Mouse (Mus musculus) splenic B cell, adult 2 months (primary cell): ENCODE results near the gene Insl3.

Experiments
- DNase-seq: peaks from one replicate; pipeline ENCODE4 v3.0.0-alpha.2; 2011; ENCODE audit warnings: low read depth, low spot score
- H3K27me3 ChIP-seq: 2 replicates; pipeline ENCODE4 v1.6.1; 2012; ENCODE audit warnings: mild to moderate bottlenecking, low read length, moderate library complexity, mixed read lengths; ENCODE audit not compliant: control insufficient read depth, poor library complexity, insufficient read depth, severe bottlenecking
- H3K36me3 ChIP-seq: 2 replicates; pipeline ENCODE4 v1.6.1; 2012; ENCODE audit warnings: mild to moderate bottlenecking, low read length, moderate library complexity, mixed read lengths; ENCODE audit not compliant: control insufficient read depth, poor library complexity, insufficient read depth, severe bottlenecking

The Insl3 gene

DNA sequence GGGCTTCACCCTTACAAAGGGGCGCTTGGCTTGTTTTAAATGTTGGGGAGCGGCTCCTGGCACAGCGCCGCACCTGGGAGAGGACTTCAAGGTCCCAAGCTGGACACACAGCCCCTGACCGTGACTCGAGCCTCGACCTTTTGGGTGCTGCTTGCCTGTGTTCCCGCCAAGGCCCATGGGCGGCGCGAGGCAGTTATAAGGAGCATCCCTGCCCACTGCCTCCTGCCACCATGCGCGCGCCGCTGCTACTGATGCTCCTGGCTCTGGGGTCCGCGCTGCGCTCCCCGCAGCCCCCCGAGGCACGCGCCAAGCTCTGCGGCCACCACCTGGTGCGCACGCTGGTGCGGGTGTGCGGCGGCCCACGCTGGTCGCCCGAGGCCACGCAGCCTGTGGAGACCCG lies at the start of gene Insl3:
Insl3 (plus strand) TSS at position 187 of the 400 bp plus-strand sequence.
- DNase-seq: no peak
- Histone ChIP-seq H3K27me3 (peaks cover 4% of the 10 kb centered on the region; the same call in 1 of the 2 replicates), H3K36me3 (peaks cover 17% of the 10 kb centered on the region)

DNA sequence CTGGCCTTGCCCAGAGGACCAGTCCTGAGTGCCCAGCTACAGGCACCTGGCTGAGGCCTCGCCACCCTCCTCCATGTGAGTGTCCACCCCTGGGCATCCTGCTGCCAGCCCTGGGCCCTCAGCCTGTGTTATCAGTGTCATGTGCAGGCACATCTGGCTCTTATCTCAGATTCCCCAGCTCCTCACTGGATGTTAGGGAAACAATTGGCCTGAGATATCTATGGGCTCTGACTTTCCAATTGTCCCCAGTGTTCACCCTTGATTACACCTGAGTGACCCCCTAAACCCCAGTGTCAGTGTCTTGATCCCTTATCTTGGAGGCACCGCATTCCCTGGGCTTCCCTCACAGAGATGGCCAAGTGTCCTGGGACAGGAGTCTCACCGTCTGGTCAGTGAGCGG lies 49.7 kb upstream of the Insl3 start:
- DNase-seq: no peak
- Histone ChIP-seq H3K36me3 (no peaks in the 10 kb centered on the region), H3K27me3 (no peaks in the 10 kb centered on the region)

- Histone ChIP-seq H3K27me3 (no peaks in the 10 kb centered on the region), H3K36me3 (no peaks in the 10 kb centered on the region)
- no peak for DNase-seq
Measured at GRCm38 (mm10) chr8:71645510-71645909, 43.5 kb upstream of the Insl3 start.

DNA sequence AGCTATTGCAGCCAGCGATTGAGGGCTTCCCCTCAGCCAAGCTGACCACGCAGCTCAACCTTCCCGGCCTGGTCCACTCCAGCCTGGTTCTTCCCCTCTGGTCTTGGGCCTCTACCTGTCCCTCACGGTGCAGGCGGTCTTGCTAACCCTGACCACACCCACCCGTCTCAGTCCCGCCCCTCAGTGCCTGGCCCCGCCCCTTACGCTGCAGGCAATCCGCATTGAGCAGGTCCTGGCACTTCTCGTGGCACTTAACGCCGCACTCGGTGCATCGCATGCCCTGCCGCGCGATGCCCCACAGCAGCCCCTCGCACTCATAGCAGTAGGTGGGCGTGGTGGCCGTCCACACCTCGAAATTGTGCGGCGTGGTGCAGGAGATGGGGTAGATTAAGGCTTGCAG lies 34.4 kb upstream of the Insl3 start:
- Histone ChIP-seq H3K36me3 (no peaks in the 10 kb centered on the region), H3K27me3 (no peaks in the 10 kb centered on the region)
- peak; percentile 65 for DNase-seq

- no peaks in the 10 kb centered on the region for H3K27me3 ChIP-seq
- no peak for DNase-seq
- H3K36me3 ChIP-seq: no peaks in the 10 kb centered on the region
Measured at GRCm38 (mm10) chr8:71657816-71658215, 31.2 kb upstream of the Insl3 start.

DNA sequence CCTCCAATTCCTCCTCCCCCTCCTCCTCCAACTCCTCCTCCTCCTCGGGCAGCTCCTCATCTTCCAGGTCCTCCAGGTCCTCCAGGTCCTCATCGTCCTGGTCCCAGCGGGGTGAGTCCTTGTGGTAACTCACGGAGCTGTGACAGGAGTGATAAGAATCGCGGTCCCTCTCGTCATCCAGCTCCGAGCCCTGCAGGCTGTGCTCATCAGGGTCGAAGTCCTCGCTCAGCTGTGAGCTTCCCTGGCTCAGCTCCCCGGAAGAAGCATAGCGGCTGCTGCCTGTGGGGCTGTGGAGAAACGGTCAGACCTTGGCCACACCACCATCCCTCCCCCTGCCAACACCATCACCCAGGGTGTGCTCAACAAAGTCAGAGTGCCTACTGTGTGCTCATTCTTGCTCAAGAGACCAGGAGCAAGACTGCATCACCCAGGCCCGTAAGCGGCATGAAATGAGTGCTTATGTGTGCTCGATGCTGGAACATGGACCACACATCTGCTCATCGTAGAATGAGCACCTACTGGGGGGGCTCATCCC lies 30.4 kb upstream of the Insl3 start:
- Histone ChIP-seq H3K27me3 (no peaks in the 10 kb centered on the region), H3K36me3 (no peaks in the 10 kb centered on the region)
- DNase-seq: no peak

- no peak for DNase-seq
- no peaks in the 10 kb centered on the region for H3K27me3 ChIP-seq
- H3K36me3 ChIP-seq: no peaks in the 10 kb centered on the region
Measured at GRCm38 (mm10) chr8:71659751-71660150, 29.3 kb upstream of the Insl3 start.

- no peaks in the 10 kb centered on the region for H3K27me3 ChIP-seq
- peak; percentile 90 for DNase-seq
- H3K36me3 ChIP-seq: no peaks in the 10 kb centered on the region
Measured at GRCm38 (mm10) chr8:71660325-71661120, 28.5 kb upstream of the Insl3 start.

DNA sequence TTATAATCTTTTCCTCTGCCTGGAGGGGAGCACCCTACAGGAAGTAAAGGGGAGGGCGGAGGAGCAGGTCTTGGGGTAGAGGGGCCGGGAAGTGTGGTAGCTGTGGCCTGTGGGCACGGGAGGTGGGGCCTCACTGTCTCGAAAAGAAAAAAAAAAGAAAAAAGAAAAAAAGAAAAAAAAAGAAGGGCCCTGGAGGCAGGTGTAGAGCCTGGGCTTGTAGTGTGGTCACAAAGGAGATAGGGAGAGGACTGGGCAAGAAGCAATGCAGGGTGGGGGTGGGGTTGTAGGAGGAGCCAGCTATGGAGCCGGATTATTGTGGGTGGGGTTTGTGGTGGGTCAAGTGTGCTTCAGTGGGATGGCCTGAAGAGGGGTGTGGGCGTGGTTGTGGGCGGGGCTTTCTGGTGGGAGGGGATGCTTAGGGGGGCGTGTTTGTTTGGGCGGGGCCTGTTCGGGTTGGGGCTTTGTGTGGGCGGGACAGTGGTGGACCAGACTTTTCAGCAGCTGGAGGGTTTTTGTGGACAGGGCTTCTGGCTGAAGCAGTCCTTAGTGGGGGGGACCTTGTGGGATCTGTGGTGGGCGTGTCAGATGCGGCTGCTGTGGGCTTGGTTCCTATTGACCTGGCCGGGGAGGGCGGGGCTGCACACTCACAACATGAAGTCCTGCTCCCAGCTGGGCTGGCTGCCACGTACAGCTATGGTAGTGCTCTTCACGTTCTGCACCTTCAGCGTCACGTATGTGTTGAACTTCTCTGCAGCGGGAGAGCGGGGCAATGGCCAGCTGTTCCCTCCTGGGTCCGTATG lies 23.5 kb upstream of the Insl3 start:
- DNase-seq: peak; percentile 71
- H3K27me3 ChIP-seq: no peaks in the 10 kb centered on the region
- no peaks in the 10 kb centered on the region for H3K36me3 ChIP-seq

- H3K36me3 ChIP-seq: no peaks in the 10 kb centered on the region
- H3K27me3 ChIP-seq: no peaks in the 10 kb centered on the region
- no peak for DNase-seq
Measured at GRCm38 (mm10) chr8:71666855-71667254, 22.2 kb upstream of the Insl3 start.

DNA sequence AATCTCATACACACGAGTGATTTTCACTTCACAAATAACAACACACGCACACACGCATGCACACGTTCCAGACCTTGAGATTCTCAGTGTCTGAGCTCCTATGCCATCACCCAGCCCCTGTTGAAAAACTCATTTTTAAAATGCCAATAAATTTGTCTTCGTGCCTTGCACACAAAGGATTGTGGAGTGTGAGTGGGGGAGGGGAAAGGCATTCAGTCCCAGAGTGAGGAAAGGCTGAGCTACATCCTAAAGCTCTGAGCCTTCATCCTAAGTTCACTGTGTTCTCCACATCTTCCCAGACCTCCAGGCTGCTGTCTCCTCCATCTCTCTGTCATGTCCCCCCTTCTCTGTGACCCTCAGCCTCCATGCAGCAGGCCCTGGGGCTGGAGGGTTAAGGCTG lies 21.8 kb upstream of the Insl3 start:
- no peak for DNase-seq
- no peaks in the 10 kb centered on the region for H3K27me3 ChIP-seq
- no peaks in the 10 kb centered on the region for H3K36me3 ChIP-seq

DNA sequence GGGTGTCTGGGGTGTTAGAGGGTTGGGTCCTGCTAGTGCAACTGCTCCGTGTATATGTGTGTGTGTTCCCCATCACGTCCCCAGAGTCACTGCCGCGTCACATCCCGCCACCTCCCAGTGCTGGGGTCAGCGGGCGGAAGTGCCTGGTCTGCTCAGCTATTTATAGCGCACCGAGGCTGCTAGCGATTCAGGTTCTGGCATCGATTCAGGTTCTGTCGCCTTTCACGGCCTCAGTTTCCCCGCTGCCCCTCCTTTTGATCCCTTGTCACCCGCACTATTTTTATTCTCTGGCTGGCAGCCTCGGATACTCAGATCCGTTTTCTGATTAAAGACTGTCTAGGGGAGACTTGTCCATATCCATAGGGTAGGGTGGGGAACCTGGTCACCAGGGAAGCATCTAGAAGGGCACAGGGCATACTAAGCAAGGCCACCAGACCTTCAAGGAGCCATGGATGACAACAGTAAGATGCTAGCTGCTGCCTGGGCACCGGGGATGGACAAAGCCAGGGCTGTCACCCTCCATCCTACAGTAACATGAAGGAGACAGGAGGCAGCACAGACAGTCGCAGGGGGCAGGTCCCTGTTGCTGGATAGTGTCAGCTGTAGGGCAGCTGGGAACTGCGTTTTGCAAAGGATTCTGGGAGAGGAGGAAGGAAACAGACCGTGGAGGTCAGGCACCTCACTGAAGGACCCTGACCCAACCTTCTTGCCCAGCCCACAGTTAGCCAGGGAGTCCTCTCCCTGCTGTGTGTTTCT lies 20.6 kb upstream of the Insl3 start:
- Histone ChIP-seq H3K36me3 (no peaks in the 10 kb centered on the region), H3K27me3 (no peaks in the 10 kb centered on the region)
- peak; percentile 80 for DNase-seq

DNA sequence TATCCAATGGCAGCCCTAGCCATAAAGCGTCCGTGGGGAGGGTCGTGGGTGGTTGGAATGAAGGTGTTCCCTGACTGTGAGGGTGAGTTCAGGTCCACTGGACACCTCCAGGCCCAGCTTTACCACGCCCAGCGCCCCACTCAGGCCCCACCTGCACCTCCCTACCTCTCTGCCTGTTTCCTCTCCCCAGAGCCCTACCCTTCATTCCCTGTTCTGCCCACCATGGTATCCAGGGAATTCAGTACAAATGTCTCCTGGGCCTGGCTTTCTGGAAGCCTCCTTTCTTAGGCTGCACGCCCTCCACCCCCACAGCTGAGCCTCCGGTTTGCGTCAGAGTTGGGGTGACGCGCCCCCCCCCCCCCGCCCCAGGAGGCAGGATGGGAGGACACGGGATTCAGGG lies 18.8 kb upstream of the Insl3 start:
- no peak for DNase-seq
- H3K36me3 ChIP-seq: no peaks in the 10 kb centered on the region
- H3K27me3 ChIP-seq: no peaks in the 10 kb centered on the region

- peak; percentile 59 for DNase-seq
Measured at GRCm38 (mm10) chr8:71670621-71671548, 18.1 kb upstream of the Insl3 start.

More at GRCm38 (mm10) chr8:71670621-71671548, 18.1 kb upstream of the Insl3 start:
- H3K27me3 ChIP-seq: no peaks in the 10 kb centered on the region
- no peaks in the 10 kb centered on the region for H3K36me3 ChIP-seq
